Mouse (Mus musculus) testis, postnatal 10 days (tissue): Measurements from ENCODE around the gene Prnd.

Experiments used
- DNase-seq: peaks from one replicate; pipeline ENCODE4 v3.0.0; 2021; ENCODE audit warnings: low spot score

Gene Prnd

DNA sequence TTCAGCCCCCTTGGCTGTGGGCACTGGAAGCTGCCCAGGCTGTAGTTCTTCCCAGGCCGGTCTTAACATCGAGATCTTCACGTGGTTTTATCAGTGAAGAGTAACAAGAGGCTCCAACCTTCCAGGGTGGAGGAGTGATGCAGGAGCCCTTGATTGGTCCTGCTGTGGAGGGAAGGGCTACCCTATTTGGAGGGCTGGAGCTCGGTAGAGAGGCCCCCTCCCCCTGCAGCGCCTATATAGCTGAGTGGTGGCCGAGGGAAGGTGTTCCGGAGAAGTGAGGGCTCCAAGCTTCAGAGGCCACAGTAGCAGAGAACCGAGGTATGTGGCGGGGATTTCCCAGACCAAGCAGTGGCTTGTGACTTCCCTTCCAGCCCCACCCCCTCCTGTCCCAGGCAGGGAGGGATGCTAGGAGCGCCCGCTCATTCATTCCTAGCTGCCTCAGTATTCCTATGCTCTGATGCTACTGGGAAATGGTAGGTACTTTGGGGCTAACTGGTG lies at the start of gene Prnd:
Prnd (plus strand) TSS at position 264 of the 498 bp plus-strand sequence.
- DNase-seq, result peak; percentile 40

DNA sequence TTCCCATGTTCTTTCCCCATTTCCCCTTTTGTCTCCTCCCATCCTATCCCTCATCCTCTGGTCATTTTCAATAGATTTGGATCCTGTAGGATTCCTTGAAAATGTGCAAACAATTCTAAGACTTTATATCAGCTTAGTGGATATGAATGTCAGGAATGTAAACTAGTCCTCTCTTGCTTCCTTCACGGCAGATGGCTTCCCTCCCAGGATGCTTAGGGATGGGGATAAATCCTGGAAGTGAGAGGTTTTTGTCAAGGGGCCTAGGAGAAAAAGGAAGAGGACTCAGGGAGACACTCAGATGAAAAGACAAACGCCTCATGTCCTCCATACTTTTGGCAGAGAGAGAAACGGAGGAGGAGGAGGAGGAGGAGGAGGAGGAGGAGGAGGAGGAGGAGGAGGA lies 48.2 kb upstream of the Prnd start:
- DNase-seq, result no peak

DNA sequence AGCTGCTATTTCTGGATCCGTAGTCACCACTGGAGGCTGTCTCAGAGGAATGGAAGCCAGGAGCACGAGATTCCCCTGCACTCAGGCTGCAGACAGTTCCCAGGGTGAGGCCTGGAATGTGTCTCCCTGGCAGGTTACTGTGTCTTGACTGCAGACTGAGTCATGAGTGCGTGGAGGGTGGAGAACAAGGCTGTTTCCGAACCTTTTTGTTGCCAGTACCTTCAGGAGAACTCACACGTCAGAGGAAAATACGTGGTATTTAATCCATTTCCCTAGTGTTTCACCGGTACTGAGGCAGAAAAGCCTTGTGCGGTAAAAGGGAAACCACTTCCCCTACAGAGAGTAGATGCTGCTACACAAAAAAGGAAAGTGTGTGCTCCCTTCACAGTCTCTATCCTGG lies 47.8 kb upstream of the Prnd start:
- no peak for DNase-seq

DNA sequence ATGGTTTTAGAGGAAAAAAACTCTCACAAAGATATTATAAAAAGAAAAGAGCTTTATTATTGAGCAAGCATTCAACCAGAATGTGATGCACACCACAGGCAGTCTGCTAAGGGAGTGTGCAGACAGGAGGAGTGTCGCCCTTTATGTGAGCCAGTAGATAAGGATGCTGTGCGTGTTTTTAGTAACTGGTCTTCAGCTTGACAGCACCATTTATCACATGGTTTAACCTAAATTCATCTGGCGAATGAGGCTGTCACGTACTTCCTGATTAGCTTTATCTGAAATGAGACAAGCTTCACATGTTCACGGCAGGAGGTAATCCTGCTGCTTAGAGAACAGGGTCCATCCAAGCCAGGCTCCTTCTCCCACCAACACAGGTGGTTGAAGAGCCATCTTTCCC lies 45.6 kb upstream of the Prnd start:
- DNase-seq, result no peak

DNA sequence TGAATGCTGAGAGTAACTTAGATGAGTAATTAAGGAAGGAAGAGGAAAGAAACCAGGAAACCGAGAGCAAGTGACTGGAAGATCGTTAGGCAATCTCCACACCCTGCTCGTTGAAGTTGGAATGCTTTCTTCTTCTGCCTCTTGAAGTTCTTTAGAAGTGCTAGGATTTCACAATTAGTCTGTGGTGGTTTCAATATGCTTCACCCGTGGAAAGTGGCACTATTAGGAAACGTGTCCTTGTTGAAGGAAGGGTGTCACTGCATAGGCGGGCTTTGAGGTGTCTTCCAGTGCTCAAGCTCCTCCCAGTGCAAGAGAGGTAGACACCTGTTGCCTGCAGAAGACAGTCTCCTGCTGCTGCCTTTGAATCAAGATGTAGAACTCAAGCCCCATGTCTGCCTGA lies 44.9 kb upstream of the Prnd start:
- DNase-seq, result no peak

DNA sequence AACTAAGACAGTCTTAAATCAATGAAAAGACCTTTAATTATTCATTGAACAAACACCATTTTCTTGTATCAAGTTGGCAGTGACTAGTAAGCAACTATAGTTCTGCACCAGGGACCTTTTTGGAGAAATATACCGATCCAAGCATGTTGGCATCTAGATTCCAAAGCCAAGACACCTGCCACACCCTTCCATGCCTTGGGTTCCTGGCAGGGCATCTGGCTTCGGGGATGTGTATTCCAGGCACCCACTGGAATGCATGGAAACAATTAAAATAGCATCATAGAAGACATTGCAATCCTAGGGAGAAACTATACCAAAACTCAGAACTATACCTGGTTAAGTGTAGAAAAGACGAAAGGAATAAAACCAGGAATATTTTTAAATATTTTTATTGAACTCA lies 44.4 kb upstream of the Prnd start:
- DNase-seq, result no peak

DNA sequence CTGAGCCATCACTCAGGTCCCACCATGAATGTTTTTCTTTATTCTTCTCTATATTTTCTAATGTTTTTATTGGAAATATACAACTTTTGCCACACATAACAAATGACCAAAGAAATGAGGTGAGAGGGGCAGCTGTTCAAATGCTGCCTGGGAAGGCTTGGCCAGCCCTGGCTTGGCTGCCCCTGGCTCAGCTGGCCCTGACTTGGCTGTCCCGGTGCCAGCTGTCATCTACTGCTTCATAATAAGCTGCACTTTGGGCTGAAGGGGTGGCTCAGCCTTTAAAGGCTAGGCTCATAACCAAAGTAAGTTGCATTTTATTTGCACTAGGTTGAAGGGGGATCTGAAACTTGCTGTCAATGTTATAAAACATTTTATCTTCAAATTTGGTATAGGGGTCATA lies 43.8 kb upstream of the Prnd start:
- no peak for DNase-seq

DNA sequence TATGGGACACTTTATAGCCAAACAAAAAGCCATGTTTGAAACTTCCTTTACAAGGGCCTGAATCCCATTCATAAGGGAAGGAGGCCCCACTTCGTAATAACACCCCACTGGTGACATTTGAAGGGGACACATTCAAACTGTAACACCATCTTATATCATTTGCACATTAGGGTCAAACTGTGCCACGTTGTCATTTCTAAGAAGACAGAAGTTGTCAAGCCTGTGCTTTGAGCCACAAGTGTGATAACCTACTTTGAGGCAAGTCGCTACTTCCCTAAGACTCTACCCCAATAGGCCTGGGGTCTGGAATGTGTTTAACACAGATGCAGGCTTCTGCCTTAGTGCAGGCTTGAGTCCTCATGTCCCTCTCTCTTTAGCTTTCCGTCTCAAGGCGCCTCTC lies 43.4 kb upstream of the Prnd start:
- no peak for DNase-seq

DNA sequence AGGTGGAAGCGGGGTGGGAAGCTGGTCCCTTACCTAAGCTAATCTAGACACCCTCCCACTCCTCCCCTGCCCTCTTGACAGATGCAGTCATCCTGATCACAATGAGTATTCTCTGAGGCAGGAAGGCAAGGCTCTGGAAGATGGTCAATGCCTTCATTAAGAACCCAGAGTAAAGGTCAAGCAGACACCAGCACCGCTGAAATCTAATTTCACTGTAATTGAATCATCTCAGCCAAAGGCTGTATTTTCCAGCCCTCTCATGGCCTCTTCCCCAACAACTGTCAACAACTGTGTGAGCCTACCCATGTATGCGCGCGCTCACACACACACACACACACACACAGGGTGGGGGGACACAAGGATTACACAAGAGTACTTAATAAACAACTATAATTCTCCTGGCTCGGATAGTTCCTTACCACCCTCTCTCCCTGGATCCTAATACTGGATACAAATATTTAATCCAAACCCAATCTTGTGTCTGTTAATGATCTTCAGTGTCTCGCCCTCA lies 42.3 kb upstream of the Prnd start:
- no peak for DNase-seq

DNA sequence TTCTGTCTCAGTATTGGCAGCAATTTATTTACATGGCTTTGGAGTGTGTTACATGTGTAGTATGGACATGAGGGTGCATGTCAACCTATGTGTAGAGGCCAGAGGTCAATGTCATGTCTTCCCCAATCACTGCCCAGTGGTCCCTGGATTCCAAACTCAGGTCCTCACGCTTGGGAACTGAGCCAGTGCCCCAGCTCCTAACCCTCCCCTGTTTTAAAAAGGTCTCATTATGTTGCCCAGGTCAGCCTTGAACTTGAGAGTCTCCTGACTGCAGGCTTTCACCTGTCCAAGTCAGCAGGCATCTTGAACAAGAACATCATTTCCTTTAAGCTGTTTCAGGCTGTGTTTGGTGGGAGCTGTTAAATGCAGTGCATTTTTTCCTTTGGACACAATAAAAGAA lies 41.8 kb upstream of the Prnd start:
- DNase-seq, result no peak

DNA sequence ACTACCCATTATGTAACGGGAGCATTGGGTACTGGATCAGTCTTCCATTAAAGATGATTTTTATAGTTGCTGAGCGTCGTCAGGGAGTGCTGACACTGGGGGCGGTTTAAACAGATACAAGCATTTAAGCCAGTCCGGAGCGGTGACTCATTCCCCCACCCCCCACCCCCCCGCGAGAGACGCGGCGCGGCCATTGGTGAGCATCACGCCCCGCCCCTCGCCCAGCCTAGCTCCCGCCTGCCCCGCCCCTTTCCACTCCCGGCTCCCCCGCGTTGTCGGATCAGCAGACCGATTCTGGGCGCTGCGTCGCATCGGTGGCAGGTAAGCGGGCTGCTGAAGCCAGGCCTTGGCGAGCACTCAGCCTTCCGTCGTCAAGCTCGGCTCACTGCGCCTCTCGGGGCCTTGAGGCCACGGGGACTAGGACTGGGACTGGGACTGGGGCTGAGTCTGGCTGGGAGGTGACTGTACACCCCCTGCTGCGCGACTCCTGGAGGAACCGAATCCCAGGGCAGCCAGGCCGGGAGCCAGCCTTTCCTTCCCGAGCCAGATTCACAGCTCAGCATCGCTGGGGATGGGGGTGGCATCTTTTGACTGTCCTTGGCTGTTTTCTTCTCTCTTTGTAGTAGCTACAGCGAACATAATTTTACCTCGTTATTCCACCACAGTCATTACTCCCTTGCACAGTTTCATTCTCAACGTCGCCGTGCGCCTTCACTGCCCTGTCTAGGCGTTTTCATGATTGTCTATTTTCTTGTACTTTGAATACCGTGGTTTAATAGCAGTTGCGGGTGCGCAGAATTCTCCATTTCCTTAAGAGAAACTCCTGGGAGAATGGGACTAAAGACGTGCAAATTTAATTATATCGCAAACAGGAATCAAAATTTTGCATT lies 40.7 kb upstream of the Prnd start, which contains the start of the genes Prnp and Prn:
Prnp (plus strand) TSS at position 246 of the 890 bp plus-strand sequence.
Prn (plus strand) TSS at position 275 of the 890 bp plus-strand sequence.
- peak; percentile 96 for DNase-seq

DNA sequence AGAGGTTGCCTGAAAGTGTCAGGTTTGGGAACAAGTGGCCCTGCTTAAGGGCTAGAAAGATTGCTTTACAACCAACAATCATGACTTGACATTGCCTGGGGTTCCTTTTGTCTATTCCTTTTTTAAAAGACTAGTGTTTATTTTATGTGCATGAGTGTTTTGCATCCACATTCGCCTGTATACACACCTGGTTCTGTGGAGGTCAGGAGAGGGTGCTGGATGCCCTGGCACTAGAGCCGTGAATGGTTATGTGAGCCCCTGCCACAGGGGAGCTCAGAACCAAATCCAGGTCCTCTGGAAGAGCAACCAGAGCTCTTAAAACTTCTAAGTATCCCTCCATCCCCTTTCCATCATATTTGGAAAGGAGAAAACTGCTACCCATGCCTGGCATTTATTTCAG lies 39.8 kb upstream of the Prnd start:
- DNase-seq, result no peak

DNA sequence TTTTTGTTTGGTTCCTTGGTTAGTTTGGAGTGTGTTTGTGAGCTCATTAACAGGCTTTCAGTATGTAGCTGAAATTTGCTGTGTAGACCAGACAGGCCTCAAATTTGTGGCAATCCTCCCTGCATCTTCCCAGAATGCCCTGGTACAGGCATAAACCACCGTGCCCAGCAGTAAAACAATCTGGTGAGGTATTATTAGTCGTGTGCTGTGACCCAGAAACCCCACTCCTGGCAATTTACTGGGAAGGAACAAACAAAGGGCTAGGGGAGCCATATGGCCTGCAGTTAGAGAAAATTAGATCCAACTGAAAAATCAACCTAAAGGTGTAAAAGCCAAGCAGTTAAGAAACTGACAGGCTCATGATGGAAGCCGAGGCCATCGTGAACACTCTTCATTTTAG lies 39.3 kb upstream of the Prnd start:
- DNase-seq, result no peak

DNA sequence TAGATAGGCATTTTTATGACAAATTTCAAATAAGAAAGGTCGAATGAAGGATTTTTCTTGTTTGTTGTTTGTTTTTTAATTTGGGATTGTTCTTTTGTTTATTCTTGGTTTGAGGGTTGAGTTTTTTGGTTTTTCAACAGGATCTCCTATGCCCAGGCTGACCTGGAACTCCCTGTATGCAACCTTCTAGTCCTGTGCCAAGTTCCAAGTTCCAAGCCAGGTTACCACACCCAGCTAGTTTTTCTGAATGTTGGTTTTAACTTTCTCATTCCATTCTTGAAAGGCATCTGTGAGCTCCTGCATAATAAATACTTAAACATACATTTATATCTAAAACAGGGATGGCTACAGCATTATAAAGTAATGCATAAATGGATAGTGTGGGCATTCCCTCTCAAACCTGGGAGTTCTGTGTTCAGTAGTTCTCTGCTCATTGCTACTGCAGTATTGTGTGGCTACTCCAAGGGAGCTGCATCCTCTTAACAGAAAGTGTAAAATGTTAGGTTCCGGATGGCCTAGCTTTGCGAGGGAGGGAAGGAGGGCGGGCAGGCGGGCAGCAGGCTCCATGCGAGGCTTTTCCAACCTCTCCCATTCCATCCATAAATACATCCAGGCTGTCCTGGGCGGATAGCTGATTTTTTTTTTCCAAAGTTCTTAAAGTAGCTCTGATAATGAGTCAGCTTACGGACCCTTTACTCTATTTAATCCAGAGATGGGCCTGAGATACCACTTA lies 38.0 kb upstream of the Prnd start:
- peak; percentile 12 for DNase-seq

DNA sequence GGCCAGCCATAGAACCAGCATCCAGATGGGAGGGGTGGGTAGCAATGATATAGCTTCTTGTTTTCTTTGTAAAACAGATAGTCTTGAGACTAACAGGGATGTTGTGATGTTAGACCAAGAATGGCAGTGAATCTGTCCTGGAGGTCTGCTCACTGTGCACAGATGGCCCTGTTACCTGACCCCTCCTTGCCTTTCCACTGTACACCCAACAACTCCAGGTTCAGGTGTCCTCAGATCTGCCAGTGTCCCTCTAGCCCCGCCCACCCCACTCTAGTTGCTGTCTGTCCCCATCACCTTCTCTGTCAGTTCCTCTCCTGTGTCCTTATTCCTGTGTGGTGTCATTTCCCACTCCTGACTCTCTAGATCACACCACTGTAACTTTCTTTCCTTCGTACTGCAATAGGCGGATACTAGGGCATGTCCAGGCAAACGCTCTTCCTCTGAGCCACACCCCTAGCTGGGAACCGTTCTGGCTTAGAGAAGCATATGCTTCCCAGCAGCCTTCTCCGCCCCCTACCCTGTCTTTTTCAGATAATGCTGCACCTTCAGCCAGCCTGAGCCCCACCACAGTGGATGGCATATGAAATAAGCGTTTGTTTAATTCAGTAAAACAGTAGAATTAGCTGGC lies 18.3 kb upstream of the Prnd start:
- DNase-seq, result no peak

DNA sequence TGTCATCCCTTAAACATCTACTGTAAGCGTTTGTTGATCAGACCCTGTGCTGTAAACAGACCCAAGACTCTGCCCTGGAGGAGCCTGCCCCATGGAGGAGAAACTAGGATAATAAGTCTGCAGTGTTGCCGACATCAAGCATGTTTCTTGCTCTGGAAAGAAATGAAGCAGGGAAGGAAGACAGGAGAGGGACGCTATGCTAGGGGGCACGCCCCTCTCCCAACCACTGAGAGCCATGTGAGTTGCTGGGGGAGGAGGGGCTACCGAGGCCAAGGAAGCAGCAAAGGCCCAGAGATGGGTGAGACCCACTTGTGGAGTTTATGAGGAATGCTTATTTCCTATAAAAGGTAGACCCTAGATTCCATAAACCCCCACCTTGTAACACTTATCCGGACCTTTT lies 17.6 kb upstream of the Prnd start:
- no peak for DNase-seq

DNA sequence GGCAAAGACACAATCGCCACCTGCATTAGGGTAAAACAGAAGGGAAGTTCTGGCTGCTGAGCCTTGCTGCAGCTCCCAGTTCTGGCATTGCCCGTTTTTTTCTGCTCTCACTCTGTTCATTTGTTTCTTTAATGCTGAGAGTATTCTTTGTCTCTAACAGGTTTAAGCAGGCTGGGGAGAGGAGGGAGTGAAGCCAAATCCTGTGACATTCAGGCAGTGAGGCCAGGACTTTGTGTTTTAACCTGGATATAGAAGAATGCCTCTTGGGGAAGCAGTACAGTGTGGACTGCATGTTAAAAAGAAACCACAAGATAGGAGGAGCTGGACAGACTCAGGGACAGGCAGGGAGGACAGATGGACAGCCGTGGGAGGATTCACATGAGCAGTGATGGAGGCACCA lies 17.1 kb upstream of the Prnd start:
- DNase-seq, result no peak

DNA sequence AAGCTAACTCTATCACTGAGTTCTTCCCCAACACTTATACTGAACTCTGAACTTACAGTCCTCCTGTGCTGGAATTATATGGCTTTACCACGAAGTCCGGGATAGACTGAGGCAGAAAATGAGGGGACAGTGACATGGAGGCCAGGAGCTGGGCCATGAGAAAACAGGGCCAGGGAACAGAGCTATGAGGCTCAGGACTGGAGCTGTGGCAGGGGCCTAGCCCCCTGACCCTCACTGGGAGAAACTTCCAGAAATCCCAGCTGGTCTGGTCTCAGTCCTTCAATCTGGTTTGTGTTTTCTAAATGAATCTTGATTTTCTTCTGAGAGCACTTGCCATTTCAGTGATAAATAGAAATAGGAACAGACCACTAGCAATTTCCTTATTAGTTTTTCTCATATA lies 16.4 kb upstream of the Prnd start:
- no peak for DNase-seq

DNA sequence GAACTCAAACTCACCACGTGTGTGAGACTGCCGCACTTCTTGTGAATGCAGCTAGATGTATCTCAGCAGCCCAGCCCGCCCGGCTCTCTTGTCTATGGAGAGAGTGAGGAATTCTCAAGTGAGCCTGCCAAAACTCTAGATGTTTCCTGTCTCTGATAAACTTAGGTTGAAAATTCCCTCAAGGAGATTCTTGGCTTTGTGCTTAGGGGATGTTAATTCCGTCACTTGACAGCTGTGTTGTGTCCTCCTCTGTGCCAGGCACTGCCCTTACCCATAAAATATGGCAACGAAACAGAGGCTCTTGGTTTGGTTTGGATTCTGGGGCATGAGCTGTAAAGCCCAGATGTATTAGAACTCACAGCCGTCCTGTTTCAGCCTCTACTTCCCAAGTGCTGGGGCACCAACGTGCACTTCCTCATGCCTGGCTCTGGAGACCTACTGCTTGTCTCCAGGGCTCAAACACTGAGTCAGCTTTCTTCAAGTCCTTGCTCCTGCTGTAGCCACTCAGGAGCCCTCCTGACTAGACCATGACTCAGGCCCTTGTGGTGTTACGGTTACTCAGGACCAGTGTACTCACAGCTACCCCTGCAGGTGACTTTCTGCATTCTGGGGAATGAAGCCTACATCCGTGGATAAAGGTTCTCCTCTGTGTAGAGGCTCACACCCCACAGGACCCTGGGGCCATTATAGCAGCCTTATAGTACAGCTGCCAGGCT lies 15.1 kb upstream of the Prnd start:
- no peak for DNase-seq

DNA sequence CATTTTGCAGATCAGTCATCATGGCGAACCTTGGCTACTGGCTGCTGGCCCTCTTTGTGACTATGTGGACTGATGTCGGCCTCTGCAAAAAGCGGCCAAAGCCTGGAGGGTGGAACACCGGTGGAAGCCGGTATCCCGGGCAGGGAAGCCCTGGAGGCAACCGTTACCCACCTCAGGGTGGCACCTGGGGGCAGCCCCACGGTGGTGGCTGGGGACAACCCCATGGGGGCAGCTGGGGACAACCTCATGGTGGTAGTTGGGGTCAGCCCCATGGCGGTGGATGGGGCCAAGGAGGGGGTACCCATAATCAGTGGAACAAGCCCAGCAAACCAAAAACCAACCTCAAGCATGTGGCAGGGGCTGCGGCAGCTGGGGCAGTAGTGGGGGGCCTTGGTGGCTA lies 14.3 kb upstream of the Prnd start:
- no peak for DNase-seq

DNA sequence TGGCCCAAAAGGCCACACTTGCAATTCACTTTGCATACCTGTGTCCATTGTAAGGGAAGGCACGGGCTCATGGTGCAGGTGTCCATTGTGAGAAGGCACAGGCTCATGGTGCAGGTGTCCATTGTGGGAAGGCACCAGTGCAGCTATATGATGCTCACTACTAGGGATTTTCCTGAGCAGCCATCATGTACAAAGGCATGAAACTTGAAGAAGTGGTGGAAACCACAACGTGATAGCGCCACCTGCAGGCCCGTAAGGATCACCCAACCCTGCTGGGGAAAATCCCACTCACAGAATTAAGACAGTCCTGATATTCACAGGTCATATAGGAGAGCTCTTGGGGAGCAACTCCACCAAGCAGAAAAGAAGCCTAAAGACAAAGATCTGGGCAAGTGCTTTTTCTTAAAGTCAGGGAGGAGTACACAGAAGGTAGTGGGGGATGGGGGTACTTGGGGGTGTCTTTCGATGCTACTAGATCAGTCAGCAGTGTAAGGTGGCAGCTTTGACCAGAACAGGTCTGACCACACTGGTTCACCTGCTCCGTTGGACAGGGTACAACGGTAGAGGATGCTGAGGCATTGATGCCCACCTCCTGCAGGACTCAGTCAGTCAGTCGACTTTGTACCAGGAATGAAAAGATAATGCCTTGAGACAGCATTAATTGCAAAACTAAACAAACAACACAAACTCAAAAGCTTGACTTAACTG lies 11.1 kb upstream of the Prnd start:
- DNase-seq, result peak; percentile 73
